Mouse (Mus musculus) ES-E14 (cell line): ENCODE measurements around the gene Aldh8a1. TPM values are rescaled to one million over a fixed set of nuclear protein-coding genes. Genes with fewer than 3 reads are reported as not detected.

ENCODE experiments used
- DNase-seq: peaks from one replicate; pipeline ENCODE4 v3.0.0-alpha.2; 2013; ENCODE audit warnings: low read depth, low spot score
- H3K27ac ChIP-seq: 2 replicates; pipeline ENCODE4 v1.5.1; 2012; ENCODE audit warnings: low read depth, mild to moderate bottlenecking, low read length, moderate library complexity, mixed read lengths; ENCODE audit not compliant: poor library complexity, insufficient read depth, severe bottlenecking
- H3K36me3 ChIP-seq: 2 replicates; pipeline ENCODE4 v1.6.1; 2012; ENCODE audit warnings: mild to moderate bottlenecking, low read length, moderate library complexity, mixed read lengths; ENCODE audit not compliant: control insufficient read depth, poor library complexity, insufficient read depth, severe bottlenecking
- H3K4me1 ChIP-seq, 2 experiments: fragments of 150-350 bp in 1 of 2; sonication (generic) in 1 of 2; 2 replicates each; pipeline ENCODE4 v1.6.1; 2012; ENCODE audit warnings: low read length in 2 of 2, mild to moderate bottlenecking in 1 of 2, mixed read lengths in 1 of 2; ENCODE audit not compliant: control insufficient read depth in 2 of 2, insufficient read depth in 2 of 2, poor library complexity in 1 of 2
- H3K4me3 ChIP-seq, 2 experiments: fragments of 150-350 bp in 1 of 2; sonication (generic) in 1 of 2; 2 replicates each; pipeline ENCODE4 v1.5.1; 2012; ENCODE audit warnings: low read length in 2 of 2, low read depth in 1 of 2, mild to moderate bottlenecking in 1 of 2, mixed read lengths in 1 of 2; ENCODE audit not compliant: insufficient read depth in 1 of 2, poor library complexity in 1 of 2, severe bottlenecking in 1 of 2
- H3K9ac ChIP-seq: 2 replicates; pipeline ENCODE4 v1.6.1; 2012; ENCODE audit warnings: low read depth, mild to moderate bottlenecking, low read length, mixed read lengths; ENCODE audit not compliant: poor library complexity, insufficient read depth, severe bottlenecking
- H3K9me3 ChIP-seq: fragments of 150-350 bp; sonication (generic); 2 replicates; pipeline ENCODE4 v1.6.1; 2012; ENCODE audit warnings: low read depth, mild to moderate bottlenecking, low read length; ENCODE audit not compliant: control insufficient read depth, insufficient read depth
- CHD2 ChIP-seq: IDR thresholded peaks from 2 replicates; pipeline ENCODE4 v1.6.1; 2014; ENCODE audit warnings: mild to moderate bottlenecking, low read depth, low read length, inconsistent platforms
- HCFC1 ChIP-seq: IDR thresholded peaks from 2 replicates; pipeline ENCODE4 v1.6.1; 2012; ENCODE audit warnings: low read length, inconsistent platforms, borderline replicate concordance; ENCODE audit not compliant: insufficient read depth
- MAFK ChIP-seq: IDR thresholded peaks from 2 replicates; pipeline ENCODE4 v1.6.1; 2014; ENCODE audit warnings: mild to moderate bottlenecking, low read depth, low read length, inconsistent platforms; ENCODE audit not compliant: insufficient read depth
- ZC3H11A ChIP-seq: IDR thresholded peaks from 2 replicates; pipeline ENCODE4 v1.6.1; 2012; ENCODE audit warnings: low read depth, mild to moderate bottlenecking, inconsistent platforms, low read length, borderline replicate concordance
- ZNF384 ChIP-seq: IDR thresholded peaks from 2 replicates; pipeline ENCODE4 v1.6.1; 2012; ENCODE audit warnings: low read depth, low read length, inconsistent platforms
- in situ Hi-C, 2 experiments: fragments of 600-800 bp; cut with MboI; formaldehyde crosslinking; loops; one replicate each; pipeline ENCODE4 v1.15.1; 2025; ENCODE audit warnings: low sequenced_read_pairs in 2 of 2, inconsistent platforms in 1 of 2; ENCODE audit not compliant: unreplicated experiment in 2 of 2
- total RNA-seq: library from RNA; depleted of rRNA; stranded (reverse); fragments of 300-350 nt; gene quantifications from 2 replicates; pipeline ENCODE4 v1.2.3, GENCODE M21; 2012

Gene Aldh8a1
- total RNA-seq, 1 experiment, result 0.13 TPM

DNA sequence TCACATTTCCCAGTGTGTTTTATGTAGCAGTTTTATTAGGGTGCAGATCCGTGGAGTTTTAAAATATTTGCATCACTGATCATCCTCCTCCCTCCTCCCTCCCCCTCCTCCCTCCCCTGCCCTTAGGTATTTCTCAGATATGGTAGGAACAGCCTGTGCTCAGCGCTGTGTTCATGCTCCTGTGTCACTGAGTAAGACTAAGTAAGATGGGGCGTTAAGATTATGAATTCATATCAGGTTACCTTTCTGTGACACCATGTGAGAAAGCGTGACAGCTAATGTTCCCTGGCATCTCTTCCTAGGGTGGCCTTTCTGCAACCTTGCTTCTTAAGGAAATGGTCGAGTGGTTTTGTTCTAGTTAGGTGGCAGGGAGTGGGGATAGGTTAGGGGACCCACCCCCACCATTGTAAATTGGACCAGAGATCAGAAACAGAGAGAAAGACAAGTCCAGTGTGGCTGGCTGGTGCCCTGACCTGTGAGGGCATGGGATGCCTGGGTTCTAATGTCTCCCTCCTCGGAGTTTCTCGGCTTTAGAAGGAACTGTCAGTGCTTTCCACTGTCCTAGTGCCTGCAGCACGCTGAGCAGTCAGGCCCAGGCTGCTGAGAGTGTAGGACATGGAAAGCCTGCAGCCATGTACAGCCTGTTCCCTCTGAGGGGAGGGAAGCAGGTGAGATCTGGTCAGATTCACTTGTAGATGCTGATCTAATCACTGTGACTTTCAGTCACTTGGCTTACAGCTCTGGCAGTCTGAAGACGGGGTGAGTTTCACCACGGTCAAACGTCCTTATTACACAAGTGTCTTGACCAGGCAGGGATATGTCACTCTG, 28.8 kb downstream of the Aldh8a1 start:
- no peak for DNase-seq
- Histone ChIP-seq H3K36me3 (no peaks in the 10 kb centered on the region), H3K4me1 (no peaks in the 10 kb centered on the region), H3K27ac (no peak overlapping the region), H3K9ac (no peak overlapping the region), H3K4me3 (no peak overlapping the region), H3K9me3 (no peaks in the 10 kb centered on the region)
- TF ChIP-seq HCFC1 (no peak), CHD2 (no peak), ZNF384 (no peak), MAFK (no peak), ZC3H11A (no peak)
- in situ Hi-C loops, result no loop called here

DNA sequence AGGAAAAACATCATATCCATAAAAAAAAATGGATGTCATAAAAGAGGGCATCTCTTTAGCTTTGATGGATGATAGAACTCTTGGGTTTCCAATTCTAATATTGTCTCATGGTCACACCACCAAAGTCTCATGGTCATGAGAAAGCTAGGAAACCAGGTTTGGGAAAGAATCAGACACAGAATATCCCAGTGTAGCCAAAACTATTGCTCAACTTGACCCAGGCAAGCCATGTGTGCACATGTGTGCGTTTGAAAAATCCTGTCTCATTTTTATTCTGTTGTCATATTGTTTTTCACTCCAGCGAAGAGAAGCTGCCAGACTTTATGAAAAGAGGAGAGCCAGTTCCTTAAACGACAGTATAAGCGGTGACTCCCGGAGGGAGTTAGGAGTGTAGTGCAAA, 33.6 kb downstream of the Aldh8a1 start:
- no peaks in the 10 kb centered on the region for H3K36me3 ChIP-seq
- no peak for DNase-seq
- H3K4me1 ChIP-seq, result no peaks in the 10 kb centered on the region
- no peak overlapping the region for H3K4me3 ChIP-seq
- in situ Hi-C loops, result no loop called here
- TF ChIP-seq HCFC1, result no peak
- no peak for TF ChIP-seq ZC3H11A
- no peak for TF ChIP-seq MAFK
- no peak for TF ChIP-seq ZNF384
- TF ChIP-seq CHD2, result no peak
- no peaks in the 10 kb centered on the region for H3K9me3 ChIP-seq
- H3K27ac ChIP-seq, result no peak overlapping the region
- H3K9ac ChIP-seq, result no peak overlapping the region

DNA sequence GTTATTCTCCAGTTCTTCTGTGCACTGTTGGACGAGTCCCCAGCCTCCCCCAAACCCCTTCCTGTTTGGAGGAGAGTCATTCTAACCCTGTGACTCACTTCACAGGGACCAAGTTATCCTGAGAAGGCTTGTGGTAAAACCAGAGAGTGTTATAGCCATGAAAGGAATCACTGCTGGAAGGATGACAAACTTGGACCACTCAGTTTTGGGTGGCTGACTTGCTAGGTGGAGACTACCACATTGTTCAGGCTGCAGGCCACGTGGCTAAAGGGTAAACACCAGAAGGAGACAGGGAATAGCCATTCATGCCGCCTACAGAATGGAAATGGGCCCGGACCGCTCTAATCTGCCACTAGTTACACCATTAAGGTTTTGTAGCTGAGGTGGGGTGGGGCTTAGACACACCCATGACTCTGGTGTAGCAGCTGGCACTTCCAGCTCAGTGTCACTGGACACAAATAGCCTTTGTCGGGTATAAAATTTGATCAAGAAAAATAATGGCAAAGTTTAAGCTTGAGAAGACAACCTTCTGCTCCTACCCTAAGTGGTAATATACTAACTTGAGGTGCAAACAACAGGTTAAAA, 34.6 kb downstream of the Aldh8a1 start:
- no peaks in the 10 kb centered on the region for H3K4me1 ChIP-seq
- no peak overlapping the region for H3K27ac ChIP-seq
- no peaks in the 10 kb centered on the region for H3K36me3 ChIP-seq
- H3K9ac ChIP-seq, result no peak overlapping the region
- DNase-seq, result no peak
- no peaks in the 10 kb centered on the region for H3K9me3 ChIP-seq
- no peak overlapping the region for H3K4me3 ChIP-seq
- in situ Hi-C loops, result no loop called here
- no peak for TF ChIP-seq HCFC1
- TF ChIP-seq MAFK, result no peak
- no peak for TF ChIP-seq ZNF384
- TF ChIP-seq CHD2, result no peak
- no peak for TF ChIP-seq ZC3H11A

DNA sequence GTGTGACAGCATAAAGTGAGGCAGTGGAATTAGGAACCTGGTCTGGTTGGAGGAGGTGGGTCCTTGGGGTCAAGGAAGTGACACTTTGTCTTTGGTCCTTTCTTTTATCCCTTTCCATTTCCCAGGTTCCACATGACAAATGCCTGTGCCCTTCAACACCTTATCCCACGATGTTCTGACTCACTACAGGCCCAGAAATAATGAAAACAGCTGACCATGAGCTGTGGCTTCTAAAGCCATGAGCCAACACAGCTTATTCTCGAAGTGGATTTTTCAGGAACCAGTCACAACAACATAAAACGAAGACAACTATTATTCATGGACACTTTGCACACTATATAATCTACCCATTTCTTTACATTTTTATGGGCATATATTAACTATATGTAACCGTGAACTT, 37.9 kb downstream of the Aldh8a1 start:
- Histone ChIP-seq H3K9me3 (no peaks in the 10 kb centered on the region), H3K9ac (no peak overlapping the region), H3K27ac (no peak overlapping the region), H3K4me1 (no peaks in the 10 kb centered on the region), H3K4me3 (no peak overlapping the region), H3K36me3 (no peaks in the 10 kb centered on the region)
- TF ChIP-seq HCFC1 (no peak), MAFK (no peak), ZC3H11A (no peak), ZNF384 (no peak), CHD2 (no peak)
- DNase-seq, result no peak
- in situ Hi-C loops, result no loop called here
